Mouse (Mus musculus) MEL (cell line): ENCODE data around the gene Olfr507. TPM values are rescaled to one million over a fixed set of nuclear protein-coding genes. Genes with fewer than 3 reads are reported as not detected.

Experiments
- polyA plus RNA-seq, 2 experiments: library from polyadenylated mRNA; stranded (reverse) in 1 of 2; unstranded in 1 of 2; fragments of >175 nt in 1 of 2; fragments of >200 nt in 1 of 2; gene quantifications; 2 replicates each; pipeline versions ENCODE4 v1.2.1 to v1.2.4; 2012; ENCODE audit warnings: low replicate concordance in 2 of 2, low read depth in 1 of 2; ENCODE audit not compliant: insufficient read length in 2 of 2, insufficient read depth in 1 of 2, missing spikeins in 1 of 2
- total RNA-seq: library from RNA; depleted of rRNA; stranded (reverse); fragments of 300-350 nt; gene quantifications from 2 replicates; pipeline ENCODE4 v1.2.3, GENCODE M21; 2012; rRNA removed

Olfr507 gene
- total and polyA plus RNA-seq, 3 experiments, result not detected

Other genes starting within 250 kb of the Olfr507 start
- gene Olfr495, start 228.6 kb upstream of the Olfr507 start, total RNA-seq, result not detected in 2 replicates
- gene Olfr495, start 228.6 kb upstream of the Olfr507 start, polyA plus RNA-seq, result not detected
- gene Olfr497, start 201.4 kb upstream of the Olfr507 start, total RNA-seq, result not detected in 2 replicates
- gene Olfr497, start 201.4 kb upstream of the Olfr507 start, polyA plus RNA-seq, result not detected
- not detected in 2 replicates for gene Olfr498, start 156.5 kb upstream of the Olfr507 start, total RNA-seq
- gene Olfr498, start 156.5 kb upstream of the Olfr507 start, polyA plus RNA-seq, result not detected
- gene Olfr502, start 96.7 kb upstream of the Olfr507 start, total RNA-seq, result not detected in 2 replicates
- not detected for gene Olfr502, start 96.7 kb upstream of the Olfr507 start, polyA plus RNA-seq
- gene Olfr503, start 77.3 kb upstream of the Olfr507 start, total RNA-seq, result not detected in 2 replicates
- not detected for gene Olfr503, start 77.3 kb upstream of the Olfr507 start, polyA plus RNA-seq
- not detected in 2 replicates for gene Olfr504, start 56.0 kb upstream of the Olfr507 start, total RNA-seq
- not detected for gene Olfr504, start 56.0 kb upstream of the Olfr507 start, polyA plus RNA-seq
- gene Olfr506, start 11.0 kb upstream of the Olfr507 start, total RNA-seq, result not detected in 2 replicates
- under 1 TPM in 1 of 2 experiments, not detected in 1; 0.04 TPM for gene Olfr506, start 11.0 kb upstream of the Olfr507 start, polyA plus RNA-seq
- not detected in 2 replicates for gene Olfr508, start 8.2 kb downstream of the Olfr507 start, total RNA-seq
- not detected for gene Olfr508, start 8.2 kb downstream of the Olfr507 start, polyA plus RNA-seq
- not detected in 2 replicates for gene Olfr509, start 30.1 kb downstream of the Olfr507 start, total RNA-seq
- not detected for gene Olfr509, start 30.1 kb downstream of the Olfr507 start, polyA plus RNA-seq
- gene Olfr510, start 44.6 kb downstream of the Olfr507 start, total RNA-seq, result not detected in 2 replicates
- gene Olfr510, start 44.6 kb downstream of the Olfr507 start, polyA plus RNA-seq, result not detected
- not detected in 2 replicates for gene Olfr512, start 91.5 kb downstream of the Olfr507 start, total RNA-seq
- not detected for gene Olfr512, start 91.5 kb downstream of the Olfr507 start, polyA plus RNA-seq
- gene Olfr513, start 129.2 kb downstream of the Olfr507 start, total RNA-seq, result not detected in 2 replicates
- gene Olfr513, start 129.2 kb downstream of the Olfr507 start, polyA plus RNA-seq, result not detected
- gene Olfr514, start 204.2 kb downstream of the Olfr507 start, total RNA-seq, result not detected in 2 replicates
- not detected for gene Olfr514, start 204.2 kb downstream of the Olfr507 start, polyA plus RNA-seq
- not detected in 2 replicates for gene Olfr516, start 228.7 kb downstream of the Olfr507 start, total RNA-seq
- gene Olfr516, start 228.7 kb downstream of the Olfr507 start, polyA plus RNA-seq, result not detected